Mouse (Mus musculus) MEL (cell line): Measurements from ENCODE around the gene Stard5.

Source experiments
- CTCF ChIP-seq, 3 experiments: IDR thresholded peaks in 2 of 3; conservative IDR thresholded peaks in 1 of 3; 2 replicates each; pipeline ENCODE4 v1.5.1; 2011 to 2012; ENCODE audit warnings: low read length in 3 of 3, low read depth in 2 of 3, mild to moderate bottlenecking in 2 of 3, improper control_type of control experiment in 1 of 3, inconsistent platforms in 1 of 3, mixed read lengths in 1 of 3, moderate library complexity in 1 of 3; ENCODE audit not compliant: control insufficient read depth in 1 of 3, insufficient read depth in 1 of 3, poor library complexity in 1 of 3, severe bottlenecking in 1 of 3
- E2F4 ChIP-seq: IDR thresholded peaks from 2 replicates; pipeline ENCODE4 v1.6.1; 2011; ENCODE audit warnings: low read depth, low read length, improper control_type of control experiment, borderline replicate concordance
- EP300 ChIP-seq, 2 experiments: IDR thresholded peaks; 2 replicates each; pipeline ENCODE4 v1.6.1; 2011; ENCODE audit warnings: improper control_type of control experiment in 2 of 2, low read length in 2 of 2, low read depth in 1 of 2, mild to moderate bottlenecking in 1 of 2
- ETS1 ChIP-seq: IDR thresholded peaks from 2 replicates; pipeline ENCODE4 v1.6.1; 2012; ENCODE audit warnings: low read depth, mild to moderate bottlenecking, inconsistent platforms, low read length, improper control_type of control experiment, moderate library complexity
- GATA1 ChIP-seq: IDR thresholded peaks from 2 replicates; pipeline ENCODE4 v1.6.1; 2011; ENCODE audit warnings: low read depth, low read length, improper control_type of control experiment
- MEF2A ChIP-seq: IDR thresholded peaks from 2 replicates; pipeline ENCODE4 v1.6.1; 2014; ENCODE audit warnings: low read depth, mild to moderate bottlenecking, inconsistent platforms, low read length, improper control_type of control experiment; ENCODE audit not compliant: poor library complexity, insufficient replicate concordance, severe bottlenecking; ENCODE audit errors: extremely low read depth
- MXI1 ChIP-seq: IDR thresholded peaks from 2 replicates; pipeline ENCODE4 v1.6.1; 2011; ENCODE audit warnings: mild to moderate bottlenecking, low read depth, low read length, improper control_type of control experiment
- NELFE ChIP-seq: IDR thresholded peaks from 2 replicates; pipeline ENCODE4 v1.6.1; 2011; ENCODE audit warnings: low read depth, low read length, improper control_type of control experiment
- POLR2A ChIP-seq, 2 experiments: IDR thresholded peaks; 2 replicates each; pipeline ENCODE4 v1.6.1; 2011 to 2012; ENCODE audit warnings: low read length in 2 of 2, mild to moderate bottlenecking in 2 of 2, control low read depth in 1 of 2, improper control_type of control experiment in 1 of 2, low read depth in 1 of 2, moderate library complexity in 1 of 2; ENCODE audit not compliant: control insufficient read depth in 1 of 2, insufficient read depth in 1 of 2, poor library complexity in 1 of 2
- TAL1 ChIP-seq: IDR thresholded peaks from 2 replicates; pipeline ENCODE4 v1.6.1; 2012; ENCODE audit warnings: mild to moderate bottlenecking, inconsistent platforms, low read length, moderate library complexity, mixed read lengths
- ZNF384 ChIP-seq: IDR thresholded peaks from 2 replicates; pipeline ENCODE4 v1.6.1; 2012; ENCODE audit warnings: low read depth, mild to moderate bottlenecking, inconsistent platforms, low read length, improper control_type of control experiment

- no peak for TF ChIP-seq CTCF (IDR thresholded peaks at IDR 0.05 in 2 of 3, conservative IDR thresholded peaks at IDR 0.05 in 1 of 3; ENCODE audit: control insufficient read depth in 1 of 3, insufficient read depth in 1 of 3, low read depth in 2 of 3, low read length in 3 of 3, poor library complexity in 1 of 3, severe bottlenecking in 1 of 3)
- no peak for TF ChIP-seq TAL1
- no peak for TF ChIP-seq GATA1
- TF ChIP-seq E2F4, result no peak
- TF ChIP-seq MXI1, result no peak
- no peak for TF ChIP-seq ETS1
- no peak for TF ChIP-seq POLR2A (IDR thresholded peaks at IDR 0.05; ENCODE audit: control insufficient read depth in 1 of 2, insufficient read depth in 1 of 2, low read depth in 1 of 2, low read length in 2 of 2, poor library complexity in 1 of 2)
- TF ChIP-seq MEF2A, result no peak
- TF ChIP-seq NELFE, result no peak
- no peak for TF ChIP-seq EP300 (IDR thresholded peaks at IDR 0.05; ENCODE audit: low read depth in 1 of 2, low read length in 2 of 2)
- TF ChIP-seq ZNF384, result no peak
These were observed 39.8 kb downstream of the Stard5 start for GRCm38 (mm10) chr7:83671573-83671972.
